Mouse (Mus musculus): ENCODE measurements at regions not wholly inside any gene's neighbourhood (a gene's known extent, or its start where the extent isn't known, plus 50 kb on each side); places are given as distances from the start of the nearest gene placed in this dataset.

DNA sequence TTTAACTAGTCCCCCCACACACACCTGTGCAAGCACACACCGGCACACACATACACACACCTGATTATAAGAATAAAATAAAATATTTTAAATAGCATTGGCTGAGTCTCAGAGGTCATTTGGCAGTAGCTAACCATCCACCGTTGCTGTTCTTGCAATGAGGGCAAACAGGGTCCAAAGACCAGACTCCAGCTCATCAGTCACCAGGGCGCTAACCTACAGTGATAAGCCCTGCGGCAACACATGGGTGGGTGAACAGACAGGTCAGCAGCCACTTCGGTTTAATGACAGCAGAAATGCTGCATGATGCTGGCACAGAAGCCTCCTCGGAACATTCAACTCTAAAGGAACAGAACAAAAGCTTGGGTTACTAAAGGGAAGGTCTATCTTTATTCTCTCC lies 54.9 kb downstream of the Tas2r134 start:
- 91% methylated on average over 6 of the region's 6 CpGs for WGBS
- Histone ChIP-seq H3K4me1 (ENCODE audit: control insufficient read depth, insufficient read depth, low read length) (no peaks in the 10 kb centered on the region), H3K4me3 (ENCODE audit: insufficient read depth, low read depth, low read length) (no peak overlapping the region), H3K27ac (ENCODE audit: insufficient read depth, low read depth, low read length) (no peak overlapping the region)
- TF ChIP-seq POLR2A (IDR thresholded peaks at IDR 0.05; ENCODE audit: insufficient read depth, low read depth, low read length) (no peak), CTCF (IDR thresholded peaks at IDR 0.05; ENCODE audit: insufficient read depth, low read depth, low read length) (no peak)

GRCm38 (mm10) chr2:51682745-51683144 lies 55.4 kb downstream of the Tas2r134 start:
- Histone ChIP-seq H3K4me1 (ENCODE audit: control insufficient read depth, insufficient read depth, low read length) (no peaks in the 10 kb centered on the region), H3K4me3 (ENCODE audit: insufficient read depth, low read depth, low read length) (no peak overlapping the region), H3K27ac (ENCODE audit: insufficient read depth, low read depth, low read length) (no peak overlapping the region)
- WGBS = 96% methylated on average over 4 of the region's 4 CpGs
- no peak for TF ChIP-seq POLR2A (IDR thresholded peaks at IDR 0.05; ENCODE audit: insufficient read depth, low read depth, low read length)
- TF ChIP-seq CTCF (IDR thresholded peaks at IDR 0.05; ENCODE audit: insufficient read depth, low read depth, low read length) = no peak

DNA sequence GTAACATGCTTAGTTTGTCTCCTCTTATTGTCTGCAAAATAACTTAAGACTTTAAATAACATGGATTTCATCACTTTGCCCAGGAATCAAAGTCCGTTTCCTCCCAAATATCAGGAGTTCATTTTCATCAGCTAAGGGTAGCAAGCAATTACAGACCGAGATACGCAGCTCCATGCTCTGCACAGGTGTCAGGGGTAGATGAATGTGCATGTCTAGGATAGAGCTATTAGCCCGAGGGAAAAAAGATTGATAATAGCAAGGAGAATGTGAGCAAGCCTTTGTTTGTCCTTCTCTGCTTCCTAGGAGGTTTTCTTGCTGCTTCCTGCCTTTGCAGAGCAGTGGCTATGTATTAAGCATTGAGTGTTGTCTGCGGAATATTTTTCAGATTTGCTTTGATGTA lies 77.8 kb downstream of the Tas2r134 start:
- WGBS = 80% methylated on average over 5 of the region's 5 CpGs
- Histone ChIP-seq H3K4me3 (ENCODE audit: insufficient read depth, low read depth, low read length) (no peak overlapping the region), H3K27ac (ENCODE audit: insufficient read depth, low read depth, low read length) (no peak overlapping the region), H3K4me1 (ENCODE audit: control insufficient read depth, insufficient read depth, low read length) (no peaks in the 10 kb centered on the region)
- no peak for TF ChIP-seq CTCF (IDR thresholded peaks at IDR 0.05; ENCODE audit: insufficient read depth, low read depth, low read length)

- Histone ChIP-seq H3K4me3 (ENCODE audit: insufficient read depth, low read depth, low read length) (no peak overlapping the region), H3K4me1 (ENCODE audit: control insufficient read depth, insufficient read depth, low read length) (no peaks in the 10 kb centered on the region), H3K27ac (ENCODE audit: insufficient read depth, low read depth, low read length) (no peak overlapping the region)
- WGBS = 95% methylated on average over 2 of the region's 2 CpGs
- TF ChIP-seq POLR2A (IDR thresholded peaks at IDR 0.05; ENCODE audit: insufficient read depth, low read depth, low read length) = no peak
- no peak for TF ChIP-seq CTCF (IDR thresholded peaks at IDR 0.05; ENCODE audit: insufficient read depth, low read depth, low read length)
Observed at GRCm38 (mm10) chr2:51708701-51709100, 81.4 kb downstream of the Tas2r134 start.

DNA sequence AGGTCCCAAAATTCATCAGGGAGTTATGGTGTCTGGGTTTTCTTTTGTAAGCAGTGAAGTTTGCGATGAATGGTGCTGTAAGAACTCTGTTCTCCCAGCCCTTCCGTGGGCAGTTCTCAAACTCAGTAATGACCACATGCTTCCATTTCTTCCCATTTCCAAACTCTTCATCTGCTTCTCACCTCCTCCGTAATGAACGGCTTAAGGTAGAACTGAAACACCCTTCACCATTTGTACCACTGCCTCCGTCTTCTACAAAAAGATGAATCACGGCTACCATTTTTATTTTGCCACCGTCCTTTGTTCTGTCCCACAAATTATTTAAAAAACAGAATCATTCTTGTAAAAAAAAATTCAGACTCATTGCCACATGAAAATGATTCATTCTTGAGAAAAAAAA lies 85.3 kb downstream of the Tas2r134 start:
- no peak overlapping the region for H3K4me3 ChIP-seq (ENCODE audit: insufficient read depth, low read depth, low read length)
- no peak overlapping the region for H3K27ac ChIP-seq (ENCODE audit: insufficient read depth, low read depth, low read length)
- WGBS = 66% methylated on average over 7 of the region's 7 CpGs
- no peaks in the 10 kb centered on the region for H3K4me1 ChIP-seq (ENCODE audit: control insufficient read depth, insufficient read depth, low read length)
- no peak for TF ChIP-seq POLR2A (IDR thresholded peaks at IDR 0.05; ENCODE audit: insufficient read depth, low read depth, low read length)
- TF ChIP-seq CTCF (IDR thresholded peaks at IDR 0.05; ENCODE audit: insufficient read depth, low read depth, low read length) = no peak

DNA sequence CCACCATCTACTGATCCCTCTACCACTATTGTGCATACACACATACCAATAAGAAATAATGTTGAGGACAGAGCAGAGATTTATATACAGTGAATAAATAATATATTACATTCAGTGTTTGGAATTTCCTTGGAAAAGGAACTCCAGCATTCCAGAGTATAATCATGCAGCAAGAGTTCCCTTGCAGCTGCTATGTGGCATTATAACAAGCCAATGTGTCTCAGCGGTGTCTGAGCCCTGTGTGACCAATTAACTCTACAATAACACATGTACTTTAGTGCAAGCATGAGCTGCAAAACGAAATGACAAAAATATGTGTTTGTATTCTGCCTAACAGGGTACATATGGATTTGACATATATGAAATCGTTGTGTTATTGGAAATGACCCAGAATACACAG lies 103.5 kb downstream of the Tas2r134 start:
- Histone ChIP-seq H3K27ac (ENCODE audit: insufficient read depth, low read depth, low read length) (no peak overlapping the region), H3K4me1 (ENCODE audit: control insufficient read depth, insufficient read depth, low read length) (no peaks in the 10 kb centered on the region), H3K4me3 (ENCODE audit: insufficient read depth, low read depth, low read length) (no peak overlapping the region)
- no peak for TF ChIP-seq POLR2A (IDR thresholded peaks at IDR 0.05; ENCODE audit: insufficient read depth, low read depth, low read length)
- TF ChIP-seq CTCF (IDR thresholded peaks at IDR 0.05; ENCODE audit: insufficient read depth, low read depth, low read length) = no peak
- WGBS = 61% methylated on average over 3 of the region's 3 CpGs

GRCm38 (mm10) chr2:51731703-51732102 lies 104.4 kb downstream of the Tas2r134 start:
- no peak for TF ChIP-seq CTCF (IDR thresholded peaks at IDR 0.05; ENCODE audit: insufficient read depth, low read depth, low read length)
- no peak for TF ChIP-seq POLR2A (IDR thresholded peaks at IDR 0.05; ENCODE audit: insufficient read depth, low read depth, low read length)
- WGBS = 70% methylated on average over 4 of the region's 4 CpGs
- H3K27ac ChIP-seq (ENCODE audit: insufficient read depth, low read depth, low read length) = no peak overlapping the region
- no peaks in the 10 kb centered on the region for H3K4me1 ChIP-seq (ENCODE audit: control insufficient read depth, insufficient read depth, low read length)
- no peak overlapping the region for H3K4me3 ChIP-seq (ENCODE audit: insufficient read depth, low read depth, low read length)

GRCm38 (mm10) chr2:51732355-51732754 lies 105.0 kb downstream of the Tas2r134 start:
- 80% methylated on average over 2 of the region's 2 CpGs for WGBS

GRCm38 (mm10) chr2:51733218-51733617 lies 105.9 kb downstream of the Tas2r134 start:
- Histone ChIP-seq H3K4me3 (ENCODE audit: insufficient read depth, low read depth, low read length) (no peak overlapping the region), H3K4me1 (ENCODE audit: control insufficient read depth, insufficient read depth, low read length) (no peaks in the 10 kb centered on the region), H3K27ac (ENCODE audit: insufficient read depth, low read depth, low read length) (no peak overlapping the region)
- 81% methylated on average over 3 of the region's 3 CpGs for WGBS
- TF ChIP-seq POLR2A (IDR thresholded peaks at IDR 0.05; ENCODE audit: insufficient read depth, low read depth, low read length) (no peak), CTCF (IDR thresholded peaks at IDR 0.05; ENCODE audit: insufficient read depth, low read depth, low read length) (no peak)

More at GRCm38 (mm10) chr2:51732355-51732754, 105.0 kb downstream of the Tas2r134 start:
- Histone ChIP-seq H3K4me3 (ENCODE audit: insufficient read depth, low read depth, low read length) (no peak overlapping the region), H3K27ac (ENCODE audit: insufficient read depth, low read depth, low read length) (no peak overlapping the region), H3K4me1 (ENCODE audit: control insufficient read depth, insufficient read depth, low read length) (no peaks in the 10 kb centered on the region)
- no peak for TF ChIP-seq CTCF (IDR thresholded peaks at IDR 0.05; ENCODE audit: insufficient read depth, low read depth, low read length)
- no peak for TF ChIP-seq POLR2A (IDR thresholded peaks at IDR 0.05; ENCODE audit: insufficient read depth, low read depth, low read length)

- Histone ChIP-seq H3K4me3 (ENCODE audit: insufficient read depth, low read depth, low read length) (no peak overlapping the region), H3K27ac (ENCODE audit: insufficient read depth, low read depth, low read length) (no peak overlapping the region), H3K4me1 (ENCODE audit: control insufficient read depth, insufficient read depth, low read length) (no peaks in the 10 kb centered on the region)
- TF ChIP-seq POLR2A (IDR thresholded peaks at IDR 0.05; ENCODE audit: insufficient read depth, low read depth, low read length) = no peak
- TF ChIP-seq CTCF (IDR thresholded peaks at IDR 0.05; ENCODE audit: insufficient read depth, low read depth, low read length) = no peak
- WGBS = 74% methylated on average over 4 of the region's 4 CpGs
Observed at GRCm38 (mm10) chr2:51736452-51736851, 109.1 kb downstream of the Tas2r134 start.

Data from olfactory bulb, adult 2 months (tissue).